Mouse (Mus musculus) midbrain, embryonic 13.5 days (tissue): ENCODE data around the gene Emc7. TPM values are rescaled to one million over a fixed set of nuclear protein-coding genes. Genes with fewer than 3 reads are reported as not detected.
"Not testable (repeated sequence)": the region's sequence is repeated elsewhere in the genome, so short reads cannot be mapped to it uniquely, and the experiment has no call there.

Experiments
- ATAC-seq: fragments of 200-750 bp; cut with Nextera tagmentation; 2 replicates; pipeline ENCODE4 v1.8.0; 2017; ENCODE audit warnings: mild to moderate bottlenecking, moderate TSS enrichment, moderate library complexity
- H3K27ac ChIP-seq: fragments of 300-500 bp; sonication (generic); 2 replicates; pipeline ENCODE4 v1.5.1; 2015; ENCODE audit warnings: inconsistent platforms, mild to moderate bottlenecking, moderate library complexity
- H3K27me3 ChIP-seq: fragments of 300-500 bp; sonication (generic); 2 replicates; pipeline ENCODE4 v1.6.1; 2015; ENCODE audit warnings: mild to moderate bottlenecking, inconsistent platforms
- H3K36me3 ChIP-seq: fragments of 300-500 bp; sonication (generic); 2 replicates; pipeline ENCODE4 v1.6.1; 2015; ENCODE audit warnings: mild to moderate bottlenecking, inconsistent platforms
- H3K4me1 ChIP-seq: fragments of 300-500 bp; sonication (generic); replicated peaks from 2 replicates; pipeline ENCODE4 v1.6.1; 2015; ENCODE audit warnings: inconsistent platforms
- H3K4me2 ChIP-seq: fragments of 300-500 bp; sonication (generic); replicated peaks from 2 replicates; pipeline ENCODE4 v1.6.1; 2015; ENCODE audit warnings: moderate library complexity, mild to moderate bottlenecking, inconsistent platforms
- H3K4me3 ChIP-seq: fragments of 300-500 bp; sonication (generic); replicated peaks from 2 replicates; pipeline ENCODE4 v1.5.1; 2015; ENCODE audit warnings: mild to moderate bottlenecking, inconsistent platforms
- H3K9ac ChIP-seq: fragments of 300-500 bp; sonication (generic); replicated peaks from 2 replicates; pipeline ENCODE4 v1.6.1; 2015; ENCODE audit warnings: mild to moderate bottlenecking, inconsistent platforms
- H3K9me3 ChIP-seq: fragments of 300-500 bp; sonication (generic); 2 replicates; pipeline ENCODE4 v1.6.1; 2016; ENCODE audit warnings: mild to moderate bottlenecking, inconsistent platforms
- WGBS: fragments of 180-500 bp; shearing (Covaris S2); methylation state at CpG from one replicate; pipeline ENCODE4 v1.1.7; 2015; 5-methylcytosine and 5-hydroxymethylcytosine counted together
- polyA plus RNA-seq: library from polyadenylated mRNA; unstranded; fragments of >200 nt; fragmentation: Nextera tagmentation; extraction: Ambion mirVana; gene quantifications from 2 replicates; pipeline ENCODE4 v1.2.1, GENCODE M21; 2015

Emc7 gene
- polyA plus RNA-seq, 1 experiment from 2014 or later: 15.7 TPM

DNA sequence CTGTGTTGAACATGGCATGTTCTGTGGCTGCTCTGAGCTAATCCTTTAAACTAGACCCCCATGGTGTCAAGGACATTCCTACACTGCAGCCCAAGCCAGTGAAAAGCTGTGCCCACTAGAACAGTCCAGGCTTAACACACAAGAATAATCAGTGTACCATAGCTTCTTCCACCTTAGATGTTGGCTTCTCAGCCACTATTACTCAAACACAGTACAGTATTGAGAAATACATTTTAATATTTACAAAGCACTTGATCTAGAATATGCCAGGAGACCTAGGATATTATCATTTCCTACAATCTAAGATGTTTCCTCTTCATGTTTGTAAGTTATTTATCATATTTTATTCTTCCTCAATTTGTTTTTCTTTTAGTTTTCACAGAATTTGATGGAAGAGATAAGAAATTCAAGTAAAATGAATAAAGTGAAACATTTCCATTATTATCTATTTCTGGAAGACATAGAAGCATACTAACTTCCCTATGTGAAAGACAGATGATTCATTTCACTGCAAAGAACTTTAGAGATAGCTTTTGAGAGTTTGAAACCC lies 6.2 kb upstream of the Emc7 start:
- ATAC-seq: no peak
- H3K4me2 ChIP-seq: no peak overlapping the region
- H3K9ac ChIP-seq: no peak overlapping the region
- no peaks in the 10 kb centered on the region for H3K9me3 ChIP-seq
- no peak overlapping the region for H3K27ac ChIP-seq
- H3K27me3 ChIP-seq: no peaks in the 10 kb centered on the region
- H3K4me3 ChIP-seq: no peak overlapping the region
- H3K4me1 ChIP-seq: no peaks in the 10 kb centered on the region
- H3K36me3 ChIP-seq: no peaks in the 10 kb centered on the region

DNA sequence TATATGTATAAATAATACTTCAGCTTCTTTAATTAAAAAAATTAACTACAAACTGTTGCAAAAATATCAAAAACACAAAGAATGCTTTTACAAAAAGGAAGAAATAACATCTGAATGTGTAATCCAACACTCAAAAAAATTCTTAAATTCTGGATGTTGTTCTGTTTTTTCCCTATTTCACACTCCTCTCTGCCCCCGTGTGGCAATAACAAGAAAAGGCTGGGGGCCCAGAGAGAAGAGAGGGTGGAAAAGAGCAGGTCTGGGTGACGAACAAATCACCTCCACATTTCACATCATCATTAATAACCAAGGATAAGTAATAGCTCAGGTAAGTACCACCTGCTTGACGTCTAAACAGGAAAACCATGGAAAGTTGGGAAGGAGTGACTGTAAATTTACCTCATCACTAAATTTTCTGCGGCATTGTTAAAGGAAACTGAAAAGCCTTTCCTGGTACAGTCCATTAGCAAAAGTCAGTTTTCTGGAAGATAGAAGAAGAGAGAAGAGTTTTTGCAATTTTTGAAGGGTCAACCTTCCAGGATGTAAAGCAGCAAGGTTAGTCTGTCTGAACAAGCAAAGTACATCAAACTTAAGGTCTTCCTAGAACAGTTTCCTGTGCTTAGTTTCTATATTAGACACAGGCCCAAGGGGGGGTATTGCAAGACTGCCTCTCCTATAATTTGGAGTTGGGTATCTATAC lies 5.0 kb upstream of the Emc7 start:
- no peaks in the 10 kb centered on the region for H3K27me3 ChIP-seq
- H3K4me1 ChIP-seq: peaks cover 4% of the 10 kb centered on the region; the same call in 1 of the 2 replicates
- H3K4me3 ChIP-seq: no peak overlapping the region
- H3K9me3 ChIP-seq: no peaks in the 10 kb centered on the region
- H3K9ac ChIP-seq: no peak overlapping the region
- no peak overlapping the region for H3K4me2 ChIP-seq
- no peak for ATAC-seq
- 34% methylated on average over 4 of the region's 4 CpGs for WGBS
- no peak overlapping the region for H3K27ac ChIP-seq
- H3K36me3 ChIP-seq: no peaks in the 10 kb centered on the region

DNA sequence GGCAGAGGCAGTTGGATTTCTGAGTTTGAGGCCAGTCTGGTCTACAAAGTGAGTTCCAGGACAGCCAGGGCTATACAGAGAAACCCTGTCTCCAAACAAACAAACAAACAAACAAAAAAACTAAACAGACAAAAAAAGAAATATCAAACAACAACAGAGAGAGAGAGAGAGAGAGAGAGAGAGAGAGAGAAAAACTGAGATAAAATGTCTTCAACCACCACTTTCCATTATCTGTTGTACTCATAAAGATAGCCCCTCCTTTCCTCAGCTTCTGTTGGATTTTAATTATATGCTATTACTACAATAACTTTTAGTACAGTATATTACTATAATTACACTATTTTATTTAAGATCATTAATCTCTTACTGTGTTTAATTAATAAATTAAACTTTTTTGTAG lies 2.3 kb upstream of the Emc7 start:
- H3K4me3 ChIP-seq, H3K9ac ChIP-seq, H3K27ac ChIP-seq, H3K27me3 ChIP-seq, H3K36me3 ChIP-seq, ATAC-seq, H3K4me2 ChIP-seq, H3K9me3 ChIP-seq: not testable (repeated sequence)
- H3K4me1 ChIP-seq: peaks cover 17% of the 10 kb centered on the region

DNA sequence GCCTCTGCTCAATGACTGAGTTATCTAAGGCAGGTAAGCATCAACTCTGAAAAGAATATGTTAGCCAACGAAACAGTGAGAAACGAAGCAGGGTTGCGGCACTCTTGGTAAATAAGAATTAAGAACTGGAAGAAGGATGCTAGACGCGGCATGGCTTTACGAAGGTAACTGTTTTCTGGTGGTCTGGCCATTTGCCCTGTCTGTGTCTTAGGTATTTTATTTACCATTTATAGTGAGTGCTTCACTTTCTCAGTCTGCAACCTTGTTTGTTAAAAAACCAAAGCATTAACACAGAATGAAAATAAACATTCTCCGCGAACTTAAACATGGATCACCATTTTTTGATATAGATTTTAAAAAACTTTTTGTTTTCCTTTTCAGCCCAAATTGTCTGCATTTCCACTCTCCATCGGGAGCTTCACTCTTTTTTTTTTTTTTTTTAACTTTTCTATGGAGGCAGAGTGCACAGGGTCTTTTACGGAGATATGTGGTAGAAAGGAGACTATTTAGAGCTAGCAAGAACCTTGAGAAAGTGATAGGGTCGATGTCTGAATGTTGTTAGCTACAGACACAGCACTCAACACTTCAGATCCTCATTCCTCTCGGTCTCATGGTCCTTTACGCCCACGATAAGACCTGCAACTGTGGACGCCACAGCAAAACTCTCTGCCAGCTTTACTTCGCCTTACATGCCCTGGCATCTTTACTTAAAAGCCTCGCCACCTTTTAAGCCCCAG lies 504 bp upstream of the Emc7 start:
- ATAC-seq: peak; percentile 78; the same call in 1 of the 2 replicates

DNA sequence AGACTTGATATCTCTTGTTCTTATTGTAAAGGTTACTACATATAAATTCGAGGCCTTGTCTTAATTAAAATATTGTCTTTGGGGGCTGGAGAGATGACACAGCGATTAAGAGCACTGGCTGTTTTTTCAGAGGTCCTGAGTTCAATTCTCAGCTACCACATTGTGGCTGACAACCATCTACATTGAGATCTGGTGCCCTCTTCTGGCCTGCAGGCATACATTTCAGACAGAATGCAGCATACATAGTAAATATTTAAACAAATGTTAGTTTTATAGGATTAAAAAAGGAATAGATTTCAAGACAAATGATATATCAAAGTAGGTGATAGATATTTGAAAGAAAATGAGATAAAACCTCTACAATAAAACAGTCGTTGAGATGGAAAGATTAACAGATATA lies 5.8 kb downstream of the Emc7 start:
- H3K4me1 ChIP-seq: peaks cover 14% of the 10 kb centered on the region
- H3K9me3 ChIP-seq: no peaks in the 10 kb centered on the region
- no peaks in the 10 kb centered on the region for H3K27me3 ChIP-seq
- H3K27ac ChIP-seq: no peak overlapping the region
- no peak overlapping the region for H3K4me2 ChIP-seq
- peaks cover 26% of the 10 kb centered on the region for H3K36me3 ChIP-seq
- no peak overlapping the region for H3K9ac ChIP-seq
- H3K4me3 ChIP-seq: no peak overlapping the region
- ATAC-seq: no peak
- 97% methylated on average over 3 of the region's 3 CpGs for WGBS

More for the DNA sequence above, 504 bp upstream of the Emc7 start:
- H3K36me3 ChIP-seq: no peaks in the 10 kb centered on the region
- H3K27me3 ChIP-seq: no peaks in the 10 kb centered on the region
- peaks cover 20% of the 10 kb centered on the region for H3K4me1 ChIP-seq
- peak overlapping the region; percentile 92 for H3K4me3 ChIP-seq
- peak overlapping the region; percentile 91 for H3K4me2 ChIP-seq
- peak overlapping the region; percentile 95 for H3K9ac ChIP-seq
- WGBS: 32% methylated on average over 17 of the region's 17 CpGs
- H3K27ac ChIP-seq: peak overlapping the region; percentile 65; the same call in 1 of the 2 replicates
- H3K9me3 ChIP-seq: no peaks in the 10 kb centered on the region

DNA sequence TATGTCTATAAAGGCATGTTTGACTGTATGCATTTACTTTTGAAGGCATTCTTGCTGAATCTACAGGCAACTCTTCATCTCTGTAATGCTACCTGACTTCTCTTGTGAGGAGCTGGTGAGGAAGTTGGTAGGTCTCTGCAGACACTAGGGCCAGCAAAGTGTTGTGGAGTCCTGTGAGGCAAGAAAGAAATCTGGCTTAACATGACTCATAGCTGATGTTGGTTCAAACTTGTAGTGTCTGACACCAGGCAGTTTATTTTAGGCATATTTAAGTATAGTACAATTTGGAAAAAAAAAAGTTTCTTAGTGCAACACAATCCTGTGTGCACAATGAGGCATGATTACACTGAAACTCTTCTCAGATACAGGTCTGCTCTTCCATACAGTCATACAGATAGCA lies 14.7 kb downstream of the Emc7 start:
- Histone ChIP-seq H3K9ac (no peak overlapping the region), H3K27me3 (no peaks in the 10 kb centered on the region), H3K36me3 (peaks cover 46% of the 10 kb centered on the region), H3K4me1 (no peaks in the 10 kb centered on the region), H3K27ac (no peak overlapping the region), H3K4me3 (no peak overlapping the region), H3K4me2 (no peak overlapping the region), H3K9me3 (no peaks in the 10 kb centered on the region)
- no peak for ATAC-seq

DNA sequence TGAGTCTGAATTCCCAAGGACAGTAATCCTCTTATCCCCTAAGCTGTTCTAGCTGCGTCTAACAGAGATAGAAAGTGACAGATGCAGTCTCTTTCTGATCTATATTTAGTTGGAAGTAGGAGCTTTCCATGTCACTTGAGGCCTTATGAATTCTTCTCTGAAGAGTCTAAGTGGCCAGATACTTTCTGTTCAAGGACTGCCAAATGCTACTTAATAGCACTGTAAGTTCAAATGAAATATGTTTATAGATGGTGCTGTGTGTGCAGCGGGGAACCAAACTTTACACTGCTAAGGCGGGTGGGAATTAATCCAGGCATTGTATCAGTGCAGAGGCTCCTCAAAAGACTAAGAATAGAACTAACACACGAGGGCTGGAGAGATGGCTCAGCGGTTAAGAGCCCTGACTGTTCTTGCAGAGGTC lies 16.2 kb downstream of the Emc7 start:
- no peaks in the 10 kb centered on the region for H3K27me3 ChIP-seq
- H3K9me3 ChIP-seq: no peaks in the 10 kb centered on the region
- H3K9ac ChIP-seq: no peak overlapping the region
- H3K4me3 ChIP-seq: no peak overlapping the region
- peaks cover 40% of the 10 kb centered on the region for H3K36me3 ChIP-seq
- WGBS: 32% methylated on average over 5 of the region's 5 CpGs
- H3K4me1 ChIP-seq: no peaks in the 10 kb centered on the region
- H3K4me2 ChIP-seq: no peak overlapping the region
- no peak overlapping the region for H3K27ac ChIP-seq
- ATAC-seq: peak; percentile 68

DNA sequence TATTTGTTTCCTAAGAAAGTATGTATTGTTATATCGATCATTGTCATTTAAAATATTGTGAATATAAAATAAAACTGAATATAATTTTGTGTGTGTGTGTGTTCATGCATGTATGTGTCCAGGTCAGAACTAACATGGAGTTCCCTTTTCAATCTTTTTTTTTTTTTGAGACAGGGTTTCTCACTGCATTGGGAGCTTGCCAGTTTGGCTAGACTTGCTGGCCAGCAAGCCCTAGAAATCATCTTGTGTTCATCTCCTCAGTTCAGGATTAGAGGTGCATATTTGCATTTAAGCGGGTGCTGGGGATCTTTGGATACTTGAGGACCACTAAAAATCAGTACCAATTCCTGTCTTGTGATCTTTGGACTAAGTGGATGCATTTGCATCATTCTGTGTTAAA lies 17.3 kb downstream of the Emc7 start:
- ATAC-seq: no peak

DNA sequence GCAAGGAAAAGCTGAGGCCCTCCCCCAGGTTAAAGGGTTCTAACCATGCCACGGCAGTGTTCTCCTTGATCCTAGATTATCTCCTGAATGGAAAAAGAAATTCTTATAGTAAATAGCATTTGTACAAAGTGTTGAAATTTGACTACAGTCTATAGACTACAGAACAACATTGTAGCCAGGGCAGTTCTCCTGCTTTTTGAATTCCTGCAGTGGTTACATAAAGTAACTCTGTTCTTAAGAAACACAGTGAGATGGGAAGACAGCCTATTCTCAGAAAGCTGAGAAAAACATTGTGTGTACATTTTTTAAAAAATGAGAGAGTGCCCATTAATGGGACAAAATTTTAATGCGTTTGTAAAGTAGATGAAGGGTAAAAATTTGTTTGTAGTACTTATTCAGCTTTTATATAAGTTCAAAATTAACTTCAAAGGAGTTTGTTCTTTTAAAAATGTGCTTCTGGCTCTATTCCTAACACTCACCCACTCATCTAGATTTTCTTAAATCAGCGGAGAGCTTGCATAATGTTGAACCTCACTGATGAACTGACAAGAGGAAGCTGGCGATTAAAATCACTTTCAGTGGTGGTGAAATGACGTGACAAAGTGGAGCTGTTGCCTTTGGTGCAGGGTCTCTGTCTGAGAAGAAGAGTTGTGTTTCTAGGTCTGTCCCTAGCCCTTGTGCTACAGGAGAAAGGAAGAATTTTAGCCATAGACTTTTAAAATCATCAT lies 20.4 kb downstream of the Emc7 start:
- H3K4me2 ChIP-seq: no peak overlapping the region
- H3K9me3 ChIP-seq: no peaks in the 10 kb centered on the region
- no peak overlapping the region for H3K27ac ChIP-seq
- no peak overlapping the region for H3K4me3 ChIP-seq
- WGBS: 78% methylated on average over 5 of the region's 5 CpGs
- H3K9ac ChIP-seq: no peak overlapping the region
- no peaks in the 10 kb centered on the region for H3K4me1 ChIP-seq
- H3K27me3 ChIP-seq: no peaks in the 10 kb centered on the region
- ATAC-seq: no peak
- H3K36me3 ChIP-seq: 0 out of 2 replicates have a peak, but pooled peaks cover 5% of the 10 kb centered on the region

More for the DNA sequence above, 17.3 kb downstream of the Emc7 start:
- H3K4me3 ChIP-seq: no peak overlapping the region
- H3K9ac ChIP-seq: no peak overlapping the region
- H3K4me1 ChIP-seq: no peaks in the 10 kb centered on the region
- H3K27ac ChIP-seq: no peak overlapping the region
- H3K9me3 ChIP-seq: no peaks in the 10 kb centered on the region
- H3K27me3 ChIP-seq: no peaks in the 10 kb centered on the region
- peaks cover 32% of the 10 kb centered on the region for H3K36me3 ChIP-seq
- 92% methylated on average over 2 of the region's 2 CpGs for WGBS
- H3K4me2 ChIP-seq: no peak overlapping the region

DNA sequence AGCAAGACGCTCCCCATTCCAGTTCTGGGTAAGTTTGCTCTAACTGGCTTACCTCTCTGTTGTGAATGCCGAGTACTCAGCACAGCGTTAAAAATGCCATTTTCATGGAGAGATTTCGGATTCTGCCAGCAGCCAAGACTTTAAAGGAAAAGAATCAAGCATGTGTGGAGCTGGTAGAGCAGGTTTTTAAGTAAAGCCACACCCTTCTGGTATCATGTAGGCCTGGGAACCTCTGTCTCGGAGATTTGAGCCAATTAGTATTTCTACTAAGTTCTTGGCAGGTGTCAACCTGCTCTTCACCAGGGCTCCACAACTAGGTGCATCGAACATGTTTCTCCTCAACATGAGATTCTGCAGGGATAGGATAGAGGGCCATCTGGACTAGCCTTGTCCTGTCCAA lies 21.8 kb downstream of the Emc7 start:
- Histone ChIP-seq H3K4me2 (no peak overlapping the region), H3K4me1 (no peaks in the 10 kb centered on the region), H3K36me3 (0 out of 2 replicates have a peak, but pooled peaks cover 5% of the 10 kb centered on the region), H3K9ac (no peak overlapping the region), H3K27me3 (no peaks in the 10 kb centered on the region), H3K4me3 (no peak overlapping the region), H3K27ac (no peak overlapping the region), H3K9me3 (no peaks in the 10 kb centered on the region)
- 80% methylated on average over 6 of the region's 6 CpGs for WGBS
- ATAC-seq: no peak

DNA sequence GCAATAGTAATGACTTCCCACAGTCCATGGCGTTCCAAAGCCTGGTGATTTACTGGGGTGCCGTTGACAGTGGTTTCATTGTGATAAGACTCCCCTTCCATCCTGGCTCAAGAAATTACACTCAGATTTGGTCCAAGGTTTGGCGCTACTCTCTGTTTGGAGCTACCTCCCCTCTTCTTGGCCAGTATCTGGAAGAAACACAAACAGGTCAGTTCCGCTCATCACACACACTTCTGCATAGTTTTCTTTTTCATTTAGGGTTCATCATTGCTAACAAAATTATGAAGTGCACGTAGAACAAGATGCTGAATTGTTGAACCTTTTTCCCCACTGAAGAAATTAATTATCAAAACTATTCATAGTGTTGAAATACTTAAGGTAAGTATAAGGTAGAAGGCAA lies 25.9 kb downstream of the Emc7 start, which contains the start of gene Chrm5:
Chrm5 (minus strand) TSS at position 101 of the 400 bp plus-strand sequence.
- Histone ChIP-seq H3K27ac (no peak within 1 kb of the TSS), H3K4me2 (no peak within 1 kb of the TSS), H3K4me3 (no peak within 1 kb of the TSS), H3K27me3 (no peaks in the 10 kb centered on the region), H3K4me1 (no peaks in the 10 kb centered on the region), H3K9me3 (no peaks in the 10 kb centered on the region), H3K9ac (no peak within 1 kb of the TSS), H3K36me3 (no peaks in the 10 kb centered on the region)
- no peak for ATAC-seq
- WGBS: 96% methylated on average over 5 of the region's 5 CpGs

DNA sequence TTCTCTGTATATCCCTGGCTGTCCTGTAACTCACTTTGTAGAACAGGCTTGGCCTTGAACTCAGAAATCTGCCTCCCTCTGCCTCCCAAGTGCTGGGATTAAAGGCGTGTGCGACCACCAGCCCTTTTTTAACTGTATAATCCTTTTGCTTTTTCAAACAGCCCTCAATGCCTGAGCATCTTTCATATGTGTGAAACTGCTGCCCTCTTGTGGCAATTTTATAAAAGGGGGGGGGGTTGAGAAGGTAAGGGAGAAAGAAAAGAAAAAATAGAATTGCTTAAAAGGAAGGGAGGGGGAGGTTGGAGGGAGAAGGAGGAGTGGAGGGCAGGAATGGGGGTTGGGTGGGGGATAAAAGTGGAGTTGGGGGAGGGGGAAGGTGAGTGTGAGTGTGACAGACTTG lies 26.8 kb downstream of the Emc7 start:
- no peak overlapping the region for H3K4me3 ChIP-seq
- ATAC-seq: peak; percentile 53; the same call in 1 of the 2 replicates
- no peak overlapping the region for H3K9ac ChIP-seq
- H3K36me3 ChIP-seq: no peaks in the 10 kb centered on the region
- H3K9me3 ChIP-seq: no peaks in the 10 kb centered on the region
- 0% methylated on average over 2 of the region's 2 CpGs for WGBS
- H3K27ac ChIP-seq: no peak overlapping the region
- no peak overlapping the region for H3K4me2 ChIP-seq
- H3K4me1 ChIP-seq: no peaks in the 10 kb centered on the region
- no peaks in the 10 kb centered on the region for H3K27me3 ChIP-seq
